Mouse (Mus musculus): ENCODE data around the gene BC016579.

- TF ChIP-seq CTCF (IDR thresholded peaks at IDR 0.05; ENCODE audit: borderline replicate concordance, control insufficient read depth, extremely low read depth, insufficient read depth, low read length, poor library complexity): no peak
- TF ChIP-seq POLR2A (IDR thresholded peaks at IDR 0.05; ENCODE audit: control insufficient read depth, extremely low read depth, insufficient read depth, low read length, poor library complexity): no peak
Measured at GRCm38 (mm10) chr16:45619751-45620375, 34.0 kb downstream of the BC016579 start.

All from thymus, adult 2 months (tissue).